Mouse (Mus musculus) thymus, postnatal 36 days (tissue): ENCODE results near the gene Olfr287.

Source experiments
- DNase-seq, 2 experiments: peaks; one replicate each; pipeline ENCODE4 v3.0.0; 2022; ENCODE audit warnings: mixed read lengths in 2 of 2

Gene Olfr287

DNA sequence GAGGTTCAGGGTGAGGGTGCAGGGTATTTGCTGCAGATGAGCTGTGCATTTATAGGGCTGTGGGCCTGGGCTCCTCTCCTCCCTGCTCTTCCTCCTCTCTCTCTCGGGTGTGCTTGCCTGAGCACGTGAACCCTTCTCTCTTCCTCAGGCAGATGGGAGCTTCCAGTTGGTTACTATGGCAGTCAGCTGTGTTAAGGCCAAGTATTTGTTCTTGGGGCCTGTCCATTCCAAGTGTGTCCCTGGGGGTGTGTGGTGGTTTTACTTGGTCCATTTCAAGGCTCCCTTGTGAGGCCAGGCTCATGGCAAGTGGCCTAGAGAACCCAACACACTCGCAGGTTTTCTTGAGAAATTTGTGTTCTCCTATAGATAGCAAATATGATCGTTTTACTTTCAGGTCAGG lies at the start of gene Olfr287, which contains the start of gene Gm44579:
Gene Olfr287 (minus strand): TSS at position 180 of the 400 bp plus-strand sequence.
Gene Gm44579 (minus strand): TSS at position 101 of the 400 bp plus-strand sequence.
- no peak for DNase-seq

DNA sequence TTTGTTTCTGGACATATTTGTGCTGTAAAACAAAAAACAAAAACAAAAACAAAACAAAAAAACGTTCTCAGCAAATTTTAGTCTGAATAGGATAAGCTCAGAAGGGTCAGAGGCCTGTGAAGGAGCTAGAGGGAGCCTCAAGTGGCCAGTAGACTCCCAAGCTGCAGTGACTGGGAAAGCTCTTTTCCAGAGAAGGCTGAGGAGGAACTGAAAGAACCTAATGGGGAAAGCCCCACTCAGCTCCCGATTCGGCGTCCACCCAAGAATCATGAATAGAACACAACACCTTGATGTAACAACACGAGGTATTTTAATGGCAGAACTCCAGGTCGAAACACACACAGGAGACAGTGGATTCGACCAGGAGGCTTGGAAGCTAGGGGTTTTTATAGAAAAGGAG lies 36.9 kb upstream of the Olfr287 start:
- no peak for DNase-seq

DNA sequence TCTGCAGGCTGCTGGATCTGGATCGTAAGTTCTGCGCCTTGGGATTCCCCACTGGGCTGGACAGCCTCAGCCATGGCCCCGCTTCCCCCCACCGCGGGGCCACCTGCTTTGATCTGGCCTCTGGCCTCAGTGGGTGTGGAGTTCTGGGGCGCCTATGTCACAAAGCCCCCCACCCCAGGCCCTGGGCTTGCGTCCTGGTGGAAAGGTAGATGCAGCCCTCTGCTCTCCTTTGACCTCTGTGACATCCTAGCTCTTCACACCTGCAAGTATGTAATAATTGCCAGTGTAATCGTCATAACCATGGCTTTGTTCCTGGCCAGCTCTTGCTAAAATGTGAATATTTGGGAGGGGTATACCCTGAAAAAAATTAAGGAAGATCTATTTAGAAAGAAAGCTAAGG lies 36.3 kb upstream of the Olfr287 start, which contains the start of gene H1fnt:
Gene H1fnt (minus strand): TSS at position 101 of the 400 bp plus-strand sequence.
- DNase-seq, result no peak

DNA sequence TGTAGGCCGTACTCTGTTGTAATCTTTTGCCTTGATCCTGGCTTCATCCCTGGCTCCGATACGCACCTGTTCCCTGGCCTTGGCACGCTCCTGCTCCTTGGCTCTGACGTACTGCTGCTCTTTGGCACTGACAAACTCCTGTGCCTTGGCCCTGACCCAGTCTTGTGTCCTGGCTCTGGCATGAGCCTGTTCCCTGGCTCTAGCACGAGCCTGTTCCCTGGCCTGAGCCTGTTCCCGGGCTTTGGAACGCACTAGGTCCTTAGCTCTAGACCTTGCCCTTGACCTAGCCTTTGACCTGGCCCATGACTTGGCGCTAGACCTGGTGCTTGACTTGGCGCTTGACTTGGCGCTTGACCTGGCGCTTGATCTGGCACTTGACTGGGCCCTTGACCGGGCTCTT lies 35.4 kb upstream of the Olfr287 start:
- no peak for DNase-seq

DNA sequence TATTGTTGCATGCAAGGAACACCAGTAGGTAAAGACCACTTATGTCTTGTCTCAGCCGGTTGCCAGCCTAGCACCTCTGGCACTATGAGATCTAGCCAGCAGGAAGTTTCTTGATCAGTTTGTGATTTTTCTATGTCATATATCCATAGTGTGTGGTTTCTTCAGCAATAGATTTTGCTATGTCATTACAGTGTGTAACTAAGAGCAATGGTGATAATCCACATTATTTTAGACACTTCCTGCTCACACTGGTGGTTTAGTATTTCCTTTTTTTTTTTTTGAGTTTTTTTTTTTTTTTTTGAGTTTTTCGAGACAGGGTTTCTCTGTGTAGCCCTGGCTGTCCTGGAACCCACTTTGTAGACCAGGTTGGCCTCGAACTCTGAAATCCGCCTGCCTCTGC lies 14.6 kb upstream of the Olfr287 start:
- DNase-seq, result no peak

DNA sequence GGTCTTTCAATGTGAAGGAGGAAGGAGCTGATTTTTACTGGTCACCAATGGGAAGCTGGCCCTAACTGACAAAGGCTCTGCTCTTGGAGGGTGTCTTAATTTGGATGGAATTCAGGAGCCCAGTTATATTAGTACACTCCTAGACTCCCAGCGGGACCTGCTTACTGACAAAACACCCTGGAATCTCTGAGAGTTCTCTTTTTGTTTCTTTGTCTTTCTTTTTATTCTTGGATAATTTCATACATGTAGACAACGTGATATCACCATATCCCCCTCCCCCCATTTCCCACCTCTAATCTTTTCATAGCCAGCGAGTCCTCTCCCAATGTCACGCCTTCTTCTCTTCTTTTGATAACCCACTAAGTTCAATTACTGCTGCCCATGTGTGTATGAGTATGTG lies 13.5 kb upstream of the Olfr287 start, which contains the start of gene Olfr286:
Gene Olfr286 (minus strand): TSS at position 101 of the 400 bp plus-strand sequence.
- DNase-seq, result no peak

DNA sequence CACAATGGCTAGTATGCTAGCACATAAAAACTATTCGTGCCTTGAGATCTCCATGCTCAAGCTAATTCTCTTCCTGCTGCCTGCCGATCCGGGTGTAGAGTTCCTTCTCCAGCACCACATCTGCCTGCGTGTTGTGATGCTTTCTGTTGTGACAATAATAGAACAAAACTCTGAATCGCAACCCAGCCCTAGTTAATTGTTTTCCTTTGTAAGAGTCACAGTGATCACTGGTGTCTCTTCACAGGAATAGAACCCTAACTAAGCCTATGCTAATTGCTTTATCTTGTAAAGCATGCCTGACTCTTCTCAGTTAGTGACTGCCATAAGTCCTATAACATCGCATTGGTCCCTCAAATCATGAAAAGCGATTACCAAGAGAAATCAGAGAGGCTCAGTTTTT lies 5.2 kb upstream of the Olfr287 start:
- DNase-seq, result no peak

DNA sequence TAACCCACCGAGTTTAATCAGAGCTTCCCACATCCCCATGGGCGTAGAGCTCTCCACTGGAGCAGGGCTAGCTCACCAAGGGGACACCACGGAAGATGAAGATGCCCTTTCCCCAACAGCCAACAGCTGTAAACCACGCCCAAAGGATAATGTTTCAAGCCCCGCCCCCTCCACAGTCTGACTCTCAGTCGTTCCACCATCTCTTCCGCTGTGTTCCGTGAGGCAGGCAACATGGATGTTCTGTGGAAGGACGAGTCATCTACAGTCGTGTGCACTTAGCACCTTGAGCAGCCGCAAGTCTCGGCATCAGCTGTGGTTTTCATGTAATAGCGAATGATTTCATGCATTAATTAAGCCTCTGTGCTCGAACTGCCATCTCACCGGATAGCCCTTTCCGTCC lies 4.8 kb upstream of the Olfr287 start:
- no peak for DNase-seq

DNA sequence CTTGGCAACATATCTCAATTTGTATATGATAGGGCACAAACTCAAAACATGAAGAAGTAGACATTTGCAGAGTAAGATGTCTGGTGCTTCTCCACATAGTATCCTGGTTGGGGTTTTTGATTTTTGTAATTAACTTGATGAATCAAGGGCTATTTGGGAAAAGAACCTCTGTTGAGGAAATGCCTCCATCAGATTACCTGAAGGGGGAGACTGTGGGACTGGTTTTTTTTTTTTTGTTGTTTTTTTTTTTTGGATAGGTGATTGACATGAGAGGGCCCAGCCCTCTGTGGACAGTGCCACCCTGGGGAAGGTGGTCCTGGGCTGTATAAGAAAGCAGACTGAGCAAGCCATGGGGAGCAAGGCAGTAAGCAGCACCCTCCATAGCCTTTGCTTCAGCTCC lies 1.5 kb upstream of the Olfr287 start:
- DNase-seq, result no peak

DNA sequence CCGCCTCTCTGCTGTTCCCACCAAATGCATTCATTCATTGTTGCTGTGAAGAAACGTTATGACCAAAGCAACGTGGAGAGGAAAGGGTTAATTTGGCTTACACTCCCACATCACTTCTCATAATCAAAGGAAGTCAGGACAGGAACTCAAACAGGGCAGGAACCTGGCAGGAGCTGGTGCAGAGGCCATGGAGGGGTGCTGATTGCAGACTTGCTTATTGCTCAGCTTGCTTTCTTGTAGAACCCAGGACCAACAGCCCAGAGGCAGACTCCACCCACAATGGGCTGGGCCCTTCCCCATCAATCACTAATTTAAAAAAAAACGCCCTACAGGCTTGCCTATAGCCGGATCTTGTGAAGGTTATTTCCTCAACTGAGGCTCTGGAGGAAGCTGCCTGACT lies 6.7 kb downstream of the Olfr287 start:
- no peak for DNase-seq

DNA sequence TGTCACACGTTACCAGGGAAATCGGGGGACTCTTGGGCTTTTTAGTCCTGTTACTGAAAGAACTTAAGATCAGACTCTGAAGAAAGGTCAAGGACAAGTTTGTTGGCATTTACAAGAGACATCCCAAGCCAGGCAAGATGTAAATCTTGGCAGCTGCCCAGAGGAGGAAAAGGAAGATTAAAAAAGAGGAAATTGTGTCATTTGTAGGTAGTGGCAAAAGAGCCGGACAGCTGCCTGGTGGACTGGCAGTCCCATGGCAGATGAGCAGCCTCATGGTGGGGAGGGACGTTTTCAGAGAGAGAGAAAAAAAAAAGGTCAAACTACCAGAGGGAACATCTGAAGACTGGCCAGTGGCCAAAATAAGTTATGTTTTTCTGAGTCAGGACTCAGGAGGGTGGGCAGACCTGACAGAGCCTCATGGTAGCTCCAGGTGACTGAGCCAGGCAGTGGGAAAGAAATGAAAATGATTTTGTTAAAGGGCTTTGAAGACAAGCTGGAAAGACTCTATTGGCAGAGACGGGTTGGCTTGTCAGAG lies 7.5 kb downstream of the Olfr287 start:
- no peak for DNase-seq

DNA sequence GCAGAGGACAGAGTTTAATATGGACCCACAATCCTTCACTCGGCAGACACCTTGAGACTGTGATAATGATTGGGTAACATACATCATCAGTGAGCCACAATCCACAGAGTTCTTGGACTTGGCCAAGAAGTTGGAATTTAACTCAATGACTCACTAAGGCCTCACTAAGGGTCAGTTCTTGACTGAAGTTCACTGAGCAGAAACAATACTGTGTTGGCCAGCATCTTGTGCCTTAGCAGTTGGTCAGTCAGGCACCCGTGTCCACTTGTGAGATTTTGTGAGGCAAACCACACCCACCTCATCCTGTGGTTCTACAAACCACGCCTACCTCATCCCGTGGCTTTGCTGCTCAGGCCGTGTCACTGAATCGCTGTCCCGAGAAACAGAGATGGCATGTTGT lies 11.2 kb downstream of the Olfr287 start:
- no peak for DNase-seq

DNA sequence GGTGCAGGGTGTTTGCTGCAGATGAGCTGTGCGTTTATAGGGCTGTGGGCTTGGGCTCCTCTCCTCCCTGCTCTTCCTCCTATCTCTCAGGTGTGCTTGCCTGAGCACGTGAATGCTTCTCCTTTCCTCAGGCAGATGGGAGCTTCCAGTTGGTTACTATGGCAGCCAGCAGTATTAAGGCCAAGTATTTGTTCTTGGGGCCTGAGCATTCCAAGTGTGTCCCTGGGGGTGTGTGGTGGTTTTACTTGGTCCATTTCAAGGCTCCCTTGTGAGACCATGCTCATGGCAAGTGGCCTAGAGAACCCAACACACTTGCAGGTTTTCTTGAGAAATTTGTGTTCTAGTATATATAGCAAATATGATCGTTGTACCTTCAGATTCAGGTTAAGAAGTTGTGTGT lies 25.4 kb downstream of the Olfr287 start, which contains the start of gene Olfr288:
Gene Olfr288 (minus strand): TSS at position 101 of the 400 bp plus-strand sequence.
- DNase-seq, result no peak

DNA sequence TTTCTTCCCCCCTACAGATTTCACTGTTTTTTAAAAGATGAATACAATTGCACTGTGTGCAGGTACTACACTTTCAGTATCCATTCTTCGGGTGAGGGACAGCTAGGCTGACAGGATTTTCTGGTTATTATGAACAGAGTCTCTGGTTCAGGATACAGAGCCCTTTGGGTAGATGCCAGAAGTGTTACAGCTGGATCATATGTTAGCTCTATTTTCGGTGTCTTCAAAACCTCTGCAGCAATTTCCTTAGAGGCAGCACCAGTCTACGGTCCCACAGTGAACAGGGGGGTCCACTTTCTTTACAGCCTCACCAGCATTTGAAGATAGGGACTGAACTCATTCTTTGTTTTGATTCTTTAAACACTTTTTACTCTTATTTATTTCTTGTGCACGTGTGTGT lies 36.4 kb downstream of the Olfr287 start:
- DNase-seq, result no peak

DNA sequence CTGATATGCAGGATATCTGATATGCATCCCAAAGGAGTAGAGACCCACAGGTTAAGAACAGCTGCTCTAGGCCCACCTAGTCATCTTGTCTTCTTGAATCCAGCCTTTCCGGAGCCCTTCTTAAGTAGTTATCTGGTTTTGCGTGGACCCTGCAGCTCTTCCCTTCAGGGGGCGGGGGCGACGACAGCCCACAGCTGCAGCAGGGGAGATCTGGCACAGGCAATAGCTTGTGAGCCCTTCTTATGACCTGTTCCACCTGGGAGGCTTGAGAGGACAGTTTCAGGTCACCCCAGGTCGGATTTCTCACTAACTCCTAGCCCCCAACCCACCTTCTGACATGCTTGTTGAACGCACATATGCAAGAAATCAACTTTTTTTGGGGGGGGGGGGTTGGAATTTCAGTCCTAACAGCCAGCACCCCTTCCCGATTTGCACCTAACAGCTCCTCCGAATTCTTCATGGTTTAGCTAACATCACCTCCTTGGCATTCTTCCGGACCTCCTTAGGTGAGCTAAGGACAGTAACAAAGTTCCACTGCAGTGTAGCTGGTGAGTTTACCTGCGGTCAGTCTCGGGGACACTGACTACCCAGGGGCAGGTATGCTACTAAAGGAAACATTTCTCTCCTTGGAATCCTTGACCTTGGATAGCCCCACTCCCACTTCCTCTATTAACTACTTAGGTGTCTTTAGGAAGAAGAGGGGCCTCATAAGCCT lies 38.8 kb downstream of the Olfr287 start:
- DNase-seq, result no peak

DNA sequence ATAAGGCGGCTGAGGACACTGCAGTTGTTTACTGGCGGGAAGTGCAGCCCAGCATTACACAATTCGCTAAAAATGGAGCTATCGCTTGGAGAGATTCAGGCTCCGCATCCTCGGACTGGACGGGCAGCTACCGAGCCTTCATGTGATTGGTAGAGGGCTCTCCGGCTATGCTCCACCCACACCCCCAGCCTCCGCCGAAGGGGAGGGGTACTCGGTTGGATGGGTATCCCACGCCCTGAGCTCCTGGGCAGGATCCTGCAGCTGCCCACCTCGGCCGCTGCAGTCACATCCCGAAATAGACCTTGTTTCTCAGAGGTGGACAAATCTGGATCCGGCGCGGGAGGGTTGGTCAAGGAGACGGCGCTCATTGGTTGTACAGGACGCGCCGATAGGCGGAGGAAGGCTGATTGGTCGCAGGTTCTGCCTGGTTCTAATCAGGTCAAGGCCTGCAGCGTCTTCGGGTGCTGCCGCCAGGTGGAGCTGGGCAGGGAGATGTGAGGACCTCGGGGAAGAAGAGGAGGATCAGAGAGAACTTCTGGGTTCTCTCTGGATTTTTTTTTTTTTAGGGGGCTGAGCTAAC lies 39.6 kb downstream of the Olfr287 start:
- peak; percentile 79 for DNase-seq

DNA sequence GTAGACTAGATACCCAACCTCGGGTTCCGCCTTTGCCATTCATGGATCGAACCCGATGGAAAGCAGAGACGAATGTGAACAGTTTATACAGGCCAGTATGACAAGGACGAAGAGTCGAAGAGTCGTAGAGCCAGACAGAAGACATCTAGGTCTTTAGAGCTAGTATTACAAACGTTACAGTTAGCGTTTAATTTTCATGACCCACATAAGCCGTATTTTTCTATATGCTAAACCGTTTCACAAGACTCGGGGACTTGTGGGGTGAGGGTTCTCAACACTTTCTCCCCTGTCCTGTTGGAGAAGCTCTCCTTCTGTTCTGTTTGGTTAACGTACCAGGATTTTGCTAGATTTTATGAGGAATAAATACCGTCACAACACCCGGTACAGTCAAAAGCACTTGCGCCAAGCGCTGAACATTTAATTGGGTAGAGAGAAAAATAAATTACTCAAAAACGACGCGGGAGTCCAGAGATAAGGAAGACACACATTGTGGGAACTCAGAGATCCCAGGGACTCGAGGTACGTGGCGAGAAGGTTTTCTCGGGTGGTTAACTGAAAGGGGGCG lies 40.2 kb downstream of the Olfr287 start:
- no peak for DNase-seq

DNA sequence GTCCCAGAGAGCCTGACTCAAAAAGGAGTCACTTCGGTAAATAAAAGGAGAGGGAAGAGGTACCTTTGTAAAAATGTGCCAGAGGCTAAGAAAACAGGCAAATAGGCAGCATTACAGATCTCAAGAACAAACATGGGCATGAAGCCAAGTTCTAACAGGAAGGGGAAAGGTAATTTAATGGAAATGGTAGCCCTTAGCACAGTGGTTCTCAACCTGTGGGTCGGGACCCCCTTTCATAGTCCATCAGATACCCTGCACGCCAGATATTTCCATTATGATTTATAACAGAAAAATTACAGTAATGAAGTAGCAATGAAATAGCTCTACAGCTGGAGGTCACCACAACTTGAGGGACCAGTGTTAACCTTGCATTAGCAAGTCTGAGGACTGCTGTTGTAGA lies 43.5 kb downstream of the Olfr287 start:
- DNase-seq, result no peak

DNA sequence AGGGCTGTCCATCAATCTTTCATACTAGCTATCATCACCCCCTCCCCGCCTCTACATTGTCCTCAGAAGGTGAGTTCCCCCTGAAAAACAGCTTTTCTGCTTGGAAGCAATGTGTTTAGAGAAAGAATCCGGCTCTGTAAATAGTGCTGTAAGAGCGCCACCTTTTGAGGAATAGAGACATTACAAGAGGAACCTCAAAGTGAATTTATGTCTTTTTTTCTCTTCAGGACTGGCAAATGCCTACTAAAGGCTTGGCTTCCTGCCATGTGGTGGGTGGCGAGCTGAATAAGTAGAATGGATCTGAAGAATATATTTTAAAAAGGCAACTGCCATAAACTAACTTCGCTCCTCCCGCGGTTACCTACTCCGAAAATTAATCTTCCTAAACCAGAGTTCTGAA lies 47.0 kb downstream of the Olfr287 start:
- DNase-seq, result no peak

DNA sequence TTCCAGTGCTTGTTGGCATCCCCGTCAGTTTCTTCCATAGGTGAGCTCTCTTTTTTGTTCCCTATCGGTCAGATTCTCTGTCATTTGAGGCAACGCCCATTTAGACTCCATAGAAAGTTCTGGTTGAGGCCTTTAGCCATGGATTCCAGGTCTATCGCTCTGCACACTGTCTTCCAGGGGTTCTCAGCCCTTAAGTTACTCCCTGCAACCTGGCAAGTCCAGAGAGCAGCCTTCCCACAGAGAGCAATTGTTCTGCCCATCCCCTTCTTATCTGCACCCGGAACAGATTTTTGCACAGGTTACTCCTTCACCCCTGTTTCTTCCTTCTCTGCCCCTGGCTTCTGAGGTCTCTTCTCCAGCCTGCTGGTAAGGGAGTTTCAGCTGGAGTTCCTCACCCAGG lies 48.7 kb downstream of the Olfr287 start:
- no peak for DNase-seq

DNA sequence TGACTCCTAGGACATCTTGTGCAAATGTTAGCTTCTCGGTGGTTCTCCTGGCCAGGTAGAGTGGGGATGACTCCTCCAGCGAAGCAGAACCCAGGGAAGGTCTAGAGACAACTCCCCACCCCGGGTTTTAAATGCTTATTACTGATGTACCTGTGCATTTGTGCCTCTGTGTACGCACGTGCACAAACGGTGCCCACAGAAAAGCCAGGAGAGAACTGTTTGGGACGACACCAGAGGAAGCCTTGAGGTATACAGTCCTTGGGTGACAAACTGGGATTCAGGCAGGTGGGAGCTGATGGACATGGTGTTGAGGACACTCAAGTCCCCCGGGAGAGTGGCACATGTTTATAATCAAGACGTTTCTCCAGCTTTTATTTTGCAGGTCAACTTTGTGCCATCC lies 49.9 kb downstream of the Olfr287 start:
- DNase-seq, result no peak

DNA sequence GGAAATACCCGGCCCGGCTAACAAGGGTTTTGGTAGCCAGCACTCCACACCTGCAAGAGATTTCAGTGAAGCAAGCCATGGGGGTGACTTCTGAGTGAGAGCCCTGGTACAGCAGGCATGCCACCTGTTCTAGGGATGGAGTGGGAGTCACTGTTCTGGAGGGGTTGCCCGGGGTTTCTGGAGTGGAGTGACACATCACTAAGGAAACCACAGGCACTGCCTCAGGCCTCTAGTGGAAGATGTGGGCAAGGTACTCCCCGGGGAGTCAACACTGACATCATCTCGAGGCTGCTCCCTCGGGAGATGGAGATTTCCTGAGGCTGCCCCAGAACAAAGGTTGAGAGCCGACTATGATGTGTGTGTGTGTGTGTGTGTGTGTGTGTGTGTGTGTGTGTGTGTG lies 50.5 kb downstream of the Olfr287 start:
- no peak for DNase-seq

DNA sequence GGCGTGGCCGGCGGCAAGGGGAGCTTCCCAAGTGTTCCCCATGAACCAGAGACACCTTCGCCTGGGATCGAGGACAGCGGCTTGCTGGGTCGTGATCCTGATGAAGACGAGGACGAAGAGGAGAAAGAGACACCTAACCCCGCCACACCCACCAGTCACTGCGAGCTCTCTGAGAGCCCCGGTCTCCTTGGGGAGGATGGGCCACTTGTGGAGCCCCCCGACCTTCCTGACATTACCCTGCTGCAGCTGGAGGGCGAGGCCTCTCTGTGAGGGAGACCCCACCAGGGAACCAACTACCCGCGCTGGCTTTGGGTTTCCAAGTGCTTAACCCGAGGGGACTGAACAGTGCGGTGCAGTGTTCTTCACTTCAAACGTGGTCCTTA lies 52.2 kb downstream of the Olfr287 start:
- peak in 1 of 2 experiments; percentile 9 for DNase-seq
